Mouse (Mus musculus) pancreas, adult 10 weeks (tissue): ENCODE results near the gene Vmn1r118. TPM values are rescaled to one million over a fixed set of nuclear protein-coding genes. Genes with fewer than 3 reads are reported as not detected.

Experiments used
- polyA plus RNA-seq: library from polyadenylated mRNA; stranded (reverse); fragments of 350-450 nt; fragmentation: Illumina TruSeq; extraction: RNeasy Lipid Tissue Mini Kit (QIAGEN cat#74804); gene quantifications from one replicate; pipeline ENCODE4 v1.2.3, GENCODE M21; 2015; ENCODE audit warnings: low read depth, low replicate concordance; ENCODE audit not compliant: insufficient read depth

The Vmn1r118 gene
- polyA plus RNA-seq, result not detected

DNA sequence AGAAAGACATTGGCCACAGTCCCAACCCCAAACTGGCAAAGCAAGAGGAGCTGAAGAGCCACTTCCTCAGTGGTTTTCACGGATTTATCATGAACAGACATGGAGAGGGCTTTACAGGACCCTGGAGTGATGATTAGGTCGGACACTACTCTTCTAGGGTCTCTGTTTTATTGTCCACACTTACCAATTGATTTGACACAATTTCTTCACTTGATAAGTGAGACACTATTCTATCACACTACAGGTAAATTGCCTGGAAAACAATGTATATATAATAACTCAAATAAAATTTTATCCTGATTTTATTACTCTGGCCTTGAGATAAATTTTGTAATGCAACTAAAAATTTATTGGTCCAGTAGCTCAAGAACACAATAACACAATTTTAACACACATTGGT, at the start of gene Vmn1r118:
Gene Vmn1r118 (minus strand): TSS at position 101 of the 400 bp plus-strand sequence.

GRCm38 (mm10) chr7:20884021-20884420, 28.1 kb downstream of the Vmn1r118 start, which contains the start of gene Vmn1r117:
Vmn1r117 (minus strand) TSS chr7:20884121.

GRCm38 (mm10) chr7:20871956-20872355, 40.2 kb downstream of the Vmn1r118 start, which contains the start of gene Vmn1r116:
Vmn1r116 (plus strand) TSS chr7:20872256.

Other genes starting within 250 kb of the Vmn1r118 start
- not detected for gene Vmn1r107, start 243.4 kb downstream of the Vmn1r118 start, polyA plus RNA-seq
- not detected for gene Vmn1r111, start 209.1 kb downstream of the Vmn1r118 start, polyA plus RNA-seq
- not detected for gene Gm10668, start 181.7 kb downstream of the Vmn1r118 start, polyA plus RNA-seq
- not detected for gene Vmn1r112, start 141.2 kb downstream of the Vmn1r118 start, polyA plus RNA-seq
- not detected for gene Vmn1r113, start 125.1 kb downstream of the Vmn1r118 start, polyA plus RNA-seq
- gene Vmn1r114, start 100.2 kb downstream of the Vmn1r118 start, polyA plus RNA-seq, result not detected
- not detected for gene Vmn1r115, start 67.4 kb downstream of the Vmn1r118 start, polyA plus RNA-seq
- gene Vmn1r116, start 40.1 kb downstream of the Vmn1r118 start, polyA plus RNA-seq, result not detected
- not detected for gene Vmn1r117, start 28.2 kb downstream of the Vmn1r118 start, polyA plus RNA-seq
- not detected for gene Vmn1r119, start 100.1 kb upstream of the Vmn1r118 start, polyA plus RNA-seq
- gene Vmn1r120, start 141.4 kb upstream of the Vmn1r118 start, polyA plus RNA-seq, result not detected
- gene Vmn1r121, start 186.2 kb upstream of the Vmn1r118 start, polyA plus RNA-seq, result not detected
- not detected for gene Vmn1r122, start 221.8 kb upstream of the Vmn1r118 start, polyA plus RNA-seq
- not detected for gene Vmn1r123, start 249.8 kb upstream of the Vmn1r118 start, polyA plus RNA-seq